Mouse (Mus musculus): Measurements from ENCODE around the gene Gm4871.
"Not testable (repeated sequence)": the region's sequence is repeated elsewhere in the genome, so short reads cannot be mapped to it uniquely, and the experiment has no call there.

Gm4871 gene

GRCm38 (mm10) chr5:145032391-145032790, at the start of gene Gm4871:
Gene Gm4871 (minus strand): TSS chr5:145032754.
- DNase-seq (ENCODE audit: low spot score in 2 of 2) = not testable (repeated sequence)

- DNase-seq (ENCODE audit: low spot score in 2 of 2) = no peak
These were observed 49.5 kb upstream of the Gm4871 start for GRCm38 (mm10) chr5:145081866-145082613.

DNA sequence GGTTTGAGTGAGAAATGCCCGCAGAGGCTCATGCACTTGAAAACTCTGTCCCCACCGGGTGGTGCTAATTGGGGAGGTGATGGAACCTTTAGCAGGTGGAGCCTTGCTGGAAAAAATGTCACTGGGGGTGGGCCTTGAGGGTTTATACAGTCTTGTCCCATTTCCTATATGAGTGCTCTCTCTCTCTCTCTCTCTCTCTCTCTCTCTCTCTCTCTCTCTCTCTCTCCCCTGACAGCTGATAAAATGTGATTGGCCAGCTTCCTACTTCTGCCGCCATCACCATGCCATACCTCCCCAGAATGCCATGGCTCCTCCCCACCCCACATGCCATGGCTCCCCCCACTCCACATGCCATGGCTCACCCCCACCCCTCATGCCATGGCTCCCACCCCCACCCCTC, 42.5 kb upstream of the Gm4871 start:
- no peak for DNase-seq (ENCODE audit: low spot score in 2 of 2)

- DNase-seq (ENCODE audit: low spot score in 2 of 2) = no peak
These were observed 38.8 kb upstream of the Gm4871 start for GRCm38 (mm10) chr5:145071342-145071741.

DNA sequence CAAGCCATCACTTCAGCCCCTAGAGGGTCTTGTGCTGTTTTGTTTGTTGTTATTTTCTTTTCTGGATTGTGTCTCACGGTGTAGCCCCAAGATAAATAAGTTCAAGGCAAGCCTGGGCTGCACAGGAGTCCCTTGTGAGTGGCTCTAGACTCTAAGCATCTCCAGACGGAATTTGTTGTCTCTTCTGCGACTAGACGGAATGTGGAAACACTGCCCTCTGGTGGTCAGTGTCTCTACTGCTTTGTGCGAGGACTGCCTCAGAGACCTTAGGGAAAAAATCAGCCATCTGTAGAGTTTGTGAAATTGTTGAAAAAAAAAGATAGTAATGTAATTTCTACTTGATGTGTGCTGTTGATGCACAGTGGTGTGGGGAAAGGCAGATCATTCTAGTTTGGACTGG, 37.2 kb upstream of the Gm4871 start:
- DNase-seq (ENCODE audit: low spot score in 2 of 2) = peak; percentile 72 to 82

- no peak for DNase-seq (ENCODE audit: low spot score in 2 of 2)
These were observed 36.3 kb upstream of the Gm4871 start for GRCm38 (mm10) chr5:145068863-145069262.

DNA sequence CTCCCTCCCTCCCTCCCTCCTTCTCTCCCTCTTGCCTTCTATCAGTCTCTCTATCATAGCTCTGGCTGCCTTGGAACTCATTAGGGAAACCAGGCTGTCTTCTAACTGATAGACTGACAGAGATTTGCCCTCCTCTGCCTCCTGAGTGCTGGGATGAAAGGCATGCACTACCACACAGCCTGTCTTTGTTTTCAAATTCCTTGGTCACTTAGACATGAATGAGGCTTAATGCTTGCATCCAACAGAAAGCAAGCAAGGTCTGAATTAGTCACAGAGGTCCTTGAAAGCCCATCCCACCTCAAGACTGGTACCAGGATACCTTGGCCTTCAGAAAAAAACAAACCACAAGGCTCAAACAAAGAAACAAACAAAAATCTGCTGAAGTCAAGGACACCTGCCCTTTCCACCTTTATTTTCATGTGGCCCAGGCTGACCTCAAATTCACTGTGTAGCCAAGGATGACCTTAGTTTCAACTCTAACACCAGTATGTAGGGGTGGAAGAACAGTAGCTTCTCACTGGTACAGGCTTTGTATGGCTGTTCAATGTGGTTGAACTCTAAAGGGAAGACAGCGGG, 32.3 kb upstream of the Gm4871 start:
- no peak for DNase-seq (ENCODE audit: low spot score in 2 of 2)

DNA sequence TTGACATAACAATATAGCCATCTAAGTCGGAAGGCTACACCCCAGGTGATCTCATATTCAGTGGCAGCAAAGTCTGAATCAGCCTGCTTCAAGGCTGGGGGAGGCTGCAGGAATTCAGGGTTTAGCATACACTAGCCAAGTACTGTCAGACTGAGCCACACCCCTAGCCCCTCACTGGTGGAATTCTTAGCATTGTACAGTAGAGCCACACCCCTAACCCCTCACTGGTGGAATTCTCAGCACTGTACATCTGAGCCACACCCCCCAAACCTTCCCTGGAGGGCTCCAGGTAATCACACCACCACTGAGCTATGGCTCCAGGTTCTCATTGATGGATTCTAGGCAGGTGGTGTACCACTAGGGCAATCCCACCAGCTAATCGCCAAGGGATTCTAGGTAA, 27.0 kb upstream of the Gm4871 start:
- DNase-seq (ENCODE audit: low spot score in 2 of 2) = no peak

DNA sequence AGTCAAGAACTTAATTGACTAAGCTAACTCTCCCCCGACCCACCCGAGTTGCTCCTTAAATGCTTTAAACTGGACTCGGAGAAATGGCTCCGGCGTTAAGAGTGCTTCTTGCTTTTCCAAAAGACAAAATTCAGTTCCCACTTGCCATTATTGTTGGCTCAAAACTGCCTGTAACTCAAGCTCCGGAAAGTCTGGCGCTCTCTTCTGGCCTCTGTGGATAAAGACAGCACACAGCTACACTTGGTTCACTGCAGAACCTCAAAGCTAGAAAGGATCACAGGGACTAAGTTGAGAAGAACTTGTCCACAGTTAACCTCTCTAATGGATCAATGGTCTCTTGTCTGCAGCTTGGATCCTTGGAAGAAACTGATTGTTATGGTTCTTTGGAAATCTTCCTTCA, 26.2 kb upstream of the Gm4871 start:
- DNase-seq (ENCODE audit: low spot score in 2 of 2) = no peak

DNA sequence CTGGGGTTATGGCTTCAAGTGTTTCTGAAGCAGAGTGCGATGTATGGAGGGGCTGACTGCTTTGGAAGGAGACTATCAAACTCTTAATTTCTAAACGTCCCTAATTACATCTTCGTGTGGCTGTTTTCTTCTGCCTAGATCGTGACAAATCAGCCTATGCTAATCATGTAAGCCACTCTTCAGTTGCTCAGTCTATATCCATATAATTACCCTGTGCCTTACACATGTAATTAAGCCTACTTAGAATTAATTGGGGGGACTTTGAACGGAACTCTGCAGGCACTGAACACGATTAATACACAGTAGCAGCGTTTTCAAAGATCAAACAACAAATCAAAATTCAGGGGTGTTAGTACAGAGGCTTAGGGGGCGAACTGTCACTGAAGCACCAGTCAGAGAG, 25.4 kb upstream of the Gm4871 start:
- no peak for DNase-seq (ENCODE audit: low spot score in 2 of 2)

- not testable (repeated sequence) for DNase-seq (ENCODE audit: low spot score in 2 of 2)
These were observed 21.6 kb upstream of the Gm4871 start for GRCm38 (mm10) chr5:145054187-145054586.

- not testable (repeated sequence) for DNase-seq (ENCODE audit: low spot score in 2 of 2)
These were observed 10.1 kb upstream of the Gm4871 start, which contains the start of gene 1700018F24Rik for GRCm38 (mm10) chr5:145042690-145043089. Gene 1700018F24Rik (plus strand): TSS chr5:145042990.

DNA sequence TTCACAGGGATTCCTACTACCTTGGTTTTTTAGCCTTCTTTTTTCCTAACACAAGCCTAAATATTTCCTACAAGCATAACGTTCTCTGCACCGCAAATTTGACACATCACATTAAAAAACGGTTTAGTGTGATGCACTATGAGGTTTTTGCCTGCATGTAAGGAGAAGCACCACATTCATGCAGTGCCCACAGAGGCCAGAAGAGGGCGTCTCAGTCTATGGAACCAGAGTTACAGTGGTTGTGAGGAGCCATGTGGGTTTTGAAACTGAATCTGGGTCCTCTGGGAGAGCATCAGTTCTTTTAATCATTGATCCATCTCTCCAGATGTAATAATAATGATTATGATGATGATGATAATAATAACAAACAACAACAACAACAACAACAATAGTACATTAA, 9.1 kb upstream of the Gm4871 start:
- no peak for DNase-seq (ENCODE audit: low spot score in 2 of 2)

GRCm38 (mm10) chr5:145030476-145030875, 2.1 kb downstream of the Gm4871 start:
- DNase-seq (ENCODE audit: low spot score in 2 of 2) = not testable (repeated sequence)

GRCm38 (mm10) chr5:145020712-145021111, 11.8 kb downstream of the Gm4871 start:
- not testable (repeated sequence) for DNase-seq (ENCODE audit: low spot score in 2 of 2)

DNA sequence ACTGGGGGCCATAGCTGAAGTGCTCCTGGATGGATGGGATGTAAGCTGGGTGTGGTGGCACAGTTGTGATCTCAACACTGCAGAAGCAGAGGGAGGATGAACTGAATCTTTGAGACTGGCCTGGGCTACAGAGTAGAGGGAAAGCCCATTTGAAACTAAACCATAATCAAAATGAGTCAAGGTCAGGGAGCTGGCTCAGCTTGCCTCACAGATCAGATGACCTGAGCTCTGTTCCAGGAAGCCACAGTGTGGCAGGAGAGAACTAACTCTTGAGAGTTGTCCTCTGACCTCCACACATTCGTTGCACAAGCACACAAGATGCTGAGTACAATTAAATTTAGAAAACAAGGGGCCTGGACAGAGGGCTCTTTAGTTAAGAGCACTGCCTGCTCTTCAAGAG, 12.3 kb downstream of the Gm4871 start:
- not testable (repeated sequence) for DNase-seq (ENCODE audit: low spot score in 2 of 2)

DNA sequence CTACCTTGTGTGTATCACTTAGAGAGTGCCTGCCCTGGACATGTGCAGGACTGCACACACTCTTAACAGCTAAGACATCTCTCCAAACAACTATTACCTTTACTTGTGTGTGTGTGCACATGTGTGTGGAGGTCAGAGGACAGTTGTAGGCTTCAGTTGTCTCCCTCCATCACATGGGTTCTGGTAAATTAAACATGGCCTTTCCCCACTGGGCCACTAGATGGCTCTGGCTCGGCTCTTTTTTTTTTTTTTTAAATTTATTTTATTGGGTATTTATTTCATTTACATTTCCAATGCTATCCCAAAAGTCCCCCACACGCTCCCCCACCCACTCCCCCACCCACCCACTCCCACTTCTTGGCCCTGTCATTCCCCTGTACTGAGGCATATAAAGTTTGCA, 15.8 kb downstream of the Gm4871 start:
- not testable (repeated sequence) for DNase-seq (ENCODE audit: low spot score in 2 of 2)

DNA sequence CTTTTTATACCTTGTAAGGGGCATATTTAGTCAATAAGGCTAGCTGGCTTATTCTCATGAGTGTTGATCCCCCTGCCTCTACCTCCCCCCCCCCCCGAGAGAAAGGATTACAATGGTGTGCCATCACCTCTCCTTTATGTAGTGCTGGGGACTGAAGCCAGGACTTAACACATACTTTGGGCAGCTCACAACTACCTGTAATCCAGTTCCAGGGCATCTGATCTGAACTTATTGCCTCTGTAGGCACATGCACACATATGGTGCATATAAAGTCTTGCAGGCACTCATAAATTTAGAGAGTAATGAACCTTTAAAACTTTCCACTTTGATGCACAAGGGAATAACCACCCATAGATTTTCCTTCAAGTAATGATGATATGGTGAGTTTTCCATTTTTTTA, 18.3 kb downstream of the Gm4871 start:
- DNase-seq (ENCODE audit: low spot score in 2 of 2) = no peak

DNA sequence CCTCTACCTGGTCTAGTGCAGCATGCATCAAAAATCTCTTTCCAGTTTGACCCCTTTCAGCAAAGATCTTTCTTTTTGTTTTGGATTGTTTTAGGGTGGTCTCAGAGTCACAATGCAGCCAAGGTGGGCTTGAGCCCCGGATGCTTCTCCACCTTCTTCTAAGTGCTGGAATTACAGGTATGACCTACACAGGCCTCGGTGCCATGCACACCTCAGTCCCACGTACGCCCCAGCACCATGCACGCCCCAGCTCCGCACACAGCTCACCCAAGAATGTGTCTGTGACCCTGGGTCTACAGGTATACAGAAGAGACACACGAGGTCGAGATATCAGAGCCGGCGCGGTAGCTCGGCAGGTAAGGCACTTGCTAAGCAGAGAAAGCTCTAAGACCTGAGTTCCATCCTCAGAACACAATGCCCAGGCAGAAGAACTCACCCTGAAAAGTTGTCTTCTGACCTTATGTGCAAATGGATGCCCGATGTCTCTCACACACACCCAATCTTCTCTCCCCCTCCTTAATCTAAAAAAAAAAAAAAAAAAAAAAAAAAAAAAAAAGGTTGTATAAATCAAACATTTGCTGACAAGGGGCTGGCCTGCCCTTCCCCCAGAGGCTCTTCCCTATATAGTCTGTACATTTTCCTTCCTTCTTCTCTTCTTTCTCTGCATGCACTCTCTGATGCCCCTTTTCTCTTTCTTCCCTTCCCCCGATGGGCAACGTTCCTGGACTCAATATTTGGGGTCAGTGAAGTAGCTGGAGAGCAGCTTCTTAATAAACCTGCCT, 23.5 kb downstream of the Gm4871 start:
- no peak for DNase-seq (ENCODE audit: low spot score in 2 of 2)

DNA sequence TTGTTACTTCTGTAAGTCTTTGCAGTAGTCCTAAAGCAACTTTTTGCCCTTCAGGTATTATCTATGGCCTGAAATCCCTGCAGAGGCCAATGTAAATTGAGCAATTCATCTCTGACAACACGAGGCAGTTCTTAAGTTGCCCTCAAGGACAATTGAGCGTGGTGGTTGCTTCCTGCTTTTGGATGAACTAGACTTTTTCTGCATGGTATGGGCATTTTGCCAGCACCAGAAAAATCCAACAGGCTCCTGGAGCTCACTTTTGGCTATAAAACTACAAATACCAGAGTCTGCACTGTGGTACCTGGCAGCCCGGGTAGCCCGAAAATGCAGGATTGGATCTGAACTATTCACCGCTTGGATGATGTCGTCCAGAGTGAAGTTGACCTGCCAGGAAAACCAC, 27.0 kb downstream of the Gm4871 start:
- no peak for DNase-seq (ENCODE audit: low spot score in 2 of 2)

DNA sequence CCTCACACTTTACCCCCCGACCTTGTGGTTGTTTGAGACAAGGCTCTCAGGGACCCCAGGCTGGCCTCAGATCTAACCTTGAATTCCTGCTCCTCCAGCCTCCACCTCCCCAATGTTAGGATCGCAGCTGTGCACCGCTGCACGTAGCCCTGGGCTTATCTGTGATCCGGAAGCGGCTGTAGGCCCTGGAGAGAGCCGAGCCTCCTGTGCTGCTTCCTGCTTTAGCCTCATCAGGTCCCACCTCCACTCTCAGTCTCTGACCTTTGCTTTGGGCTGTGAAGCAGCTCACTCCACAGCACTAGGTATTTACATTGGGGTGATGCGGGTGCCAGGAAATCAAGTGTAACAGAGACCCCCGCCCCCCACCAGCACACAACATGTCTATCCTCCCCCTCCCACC, 28.1 kb downstream of the Gm4871 start:
- no peak for DNase-seq (ENCODE audit: low spot score in 2 of 2)

GRCm38 (mm10) chr5:145003362-145003761, 29.2 kb downstream of the Gm4871 start:
- no peak for DNase-seq (ENCODE audit: low spot score in 2 of 2)

DNA sequence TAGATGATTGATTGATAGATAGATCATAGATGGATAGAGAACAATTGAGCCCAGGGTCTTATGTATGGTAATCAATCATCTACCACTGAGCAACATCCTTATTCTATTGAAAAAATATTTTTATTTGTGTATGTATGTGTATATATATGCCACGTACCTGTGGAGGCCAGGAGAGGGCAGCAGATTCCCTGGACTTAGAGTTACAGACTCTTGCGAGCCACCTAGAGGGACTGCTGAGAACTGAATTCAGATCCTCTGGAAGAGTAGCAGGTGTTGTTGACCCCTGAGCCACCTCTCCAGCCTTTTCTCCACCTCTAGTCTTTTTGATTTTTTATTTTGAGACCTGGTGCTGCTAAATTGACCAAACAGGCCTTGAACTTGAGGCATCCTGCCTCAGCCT, 34.1 kb downstream of the Gm4871 start:
- no peak for DNase-seq (ENCODE audit: low spot score in 2 of 2)

Measured in frontal cortex, postnatal 36 days (tissue).